Mouse (Mus musculus): ENCODE results near the gene Magoh.
A peak's percentile ranks its signal among the peaks of the same experiment; 100 is the strongest.

Gene Magoh

DNA sequence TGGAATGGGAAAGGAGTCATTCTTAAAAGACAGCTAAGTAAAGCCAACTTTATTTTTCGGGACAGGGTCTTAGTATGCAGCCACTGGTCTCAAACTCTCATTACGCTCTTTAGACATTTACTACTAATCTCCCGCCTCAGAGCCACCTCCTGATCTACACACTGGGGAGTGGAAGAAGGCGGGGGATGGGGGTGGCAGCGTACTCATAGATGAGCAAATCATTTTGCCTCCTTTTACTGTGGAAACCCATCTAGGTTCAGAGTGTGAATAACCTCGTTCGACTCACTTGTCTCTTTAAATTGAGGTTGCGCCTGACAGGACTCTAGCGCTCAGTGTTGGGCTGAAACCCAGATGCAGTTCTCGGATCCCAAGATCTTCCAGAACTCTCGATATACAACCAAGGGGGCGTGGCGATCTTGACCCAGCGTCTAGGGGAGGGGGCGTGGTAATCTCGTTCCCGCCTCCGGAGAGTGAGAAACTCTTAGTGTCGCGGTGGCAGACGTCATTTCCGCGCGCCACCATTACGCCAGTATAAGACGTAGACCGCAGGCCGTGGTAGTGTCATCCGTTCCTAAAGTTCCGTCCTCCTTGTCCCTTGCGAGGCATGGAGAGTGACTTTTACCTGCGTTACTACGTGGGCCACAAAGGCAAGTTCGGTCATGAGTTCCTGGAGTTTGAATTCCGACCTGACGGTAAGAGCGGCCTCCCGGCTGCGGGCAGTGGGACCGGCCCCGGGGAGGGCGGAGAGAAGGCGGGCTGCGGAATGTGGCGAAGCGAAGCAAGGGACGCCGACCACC is at the start of gene Magoh:
Magoh (plus strand) TSS at position 502 of the 797 bp plus-strand sequence.
- DNase-seq (ENCODE audit: extremely low read depth, low read depth), result peak; percentile 87

DNA sequence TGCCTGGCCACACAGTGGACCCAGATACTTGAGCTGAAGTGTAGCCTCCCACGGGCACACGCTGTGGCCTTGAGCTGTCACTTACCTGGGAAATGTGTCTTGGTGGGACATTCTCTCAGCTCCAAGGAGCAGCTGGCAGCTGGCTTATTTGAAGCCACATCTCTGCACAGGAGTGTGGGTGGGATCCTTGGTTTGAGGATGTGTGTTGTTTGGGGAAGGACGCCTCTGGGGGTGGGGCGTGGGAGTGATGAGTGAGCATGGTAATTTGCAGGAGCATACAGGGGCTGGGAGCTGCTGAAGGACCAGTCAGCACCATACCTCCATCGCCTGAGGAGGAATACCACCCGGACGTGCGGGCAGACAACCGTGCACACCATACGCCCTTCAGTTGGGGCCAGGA is 49.4 kb upstream of the Magoh start:
- no peak for DNase-seq (ENCODE audit: extremely low read depth, low read depth)

DNA sequence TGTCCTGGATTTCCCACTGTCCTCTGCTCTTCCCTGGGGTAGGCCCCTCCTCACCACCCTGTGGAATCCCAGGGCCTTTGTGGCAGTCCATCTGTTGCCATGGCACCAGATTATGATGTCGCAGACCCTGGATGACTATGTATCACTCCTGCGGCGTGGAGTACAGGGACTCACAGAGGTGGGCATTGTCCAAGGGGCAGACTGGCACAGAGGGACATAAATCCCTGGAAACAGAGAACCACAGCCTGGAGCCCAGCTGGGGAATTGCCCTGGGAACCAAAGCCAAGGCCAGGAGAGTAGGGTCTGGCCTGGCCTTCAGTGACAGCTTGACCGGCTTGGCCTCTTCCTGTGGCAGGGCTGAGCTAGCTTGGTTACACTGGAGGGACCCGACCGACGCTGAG is 48.7 kb upstream of the Magoh start:
- no peak for DNase-seq (ENCODE audit: extremely low read depth, low read depth)

GRCm38 (mm10) chr4:107831678-107832077 is 47.9 kb upstream of the Magoh start:
- DNase-seq (ENCODE audit: extremely low read depth, low read depth), result no peak

- no peak for DNase-seq (ENCODE audit: extremely low read depth, low read depth)
These were observed 46.0 kb upstream of the Magoh start for GRCm38 (mm10) chr4:107833525-107833924.

DNA sequence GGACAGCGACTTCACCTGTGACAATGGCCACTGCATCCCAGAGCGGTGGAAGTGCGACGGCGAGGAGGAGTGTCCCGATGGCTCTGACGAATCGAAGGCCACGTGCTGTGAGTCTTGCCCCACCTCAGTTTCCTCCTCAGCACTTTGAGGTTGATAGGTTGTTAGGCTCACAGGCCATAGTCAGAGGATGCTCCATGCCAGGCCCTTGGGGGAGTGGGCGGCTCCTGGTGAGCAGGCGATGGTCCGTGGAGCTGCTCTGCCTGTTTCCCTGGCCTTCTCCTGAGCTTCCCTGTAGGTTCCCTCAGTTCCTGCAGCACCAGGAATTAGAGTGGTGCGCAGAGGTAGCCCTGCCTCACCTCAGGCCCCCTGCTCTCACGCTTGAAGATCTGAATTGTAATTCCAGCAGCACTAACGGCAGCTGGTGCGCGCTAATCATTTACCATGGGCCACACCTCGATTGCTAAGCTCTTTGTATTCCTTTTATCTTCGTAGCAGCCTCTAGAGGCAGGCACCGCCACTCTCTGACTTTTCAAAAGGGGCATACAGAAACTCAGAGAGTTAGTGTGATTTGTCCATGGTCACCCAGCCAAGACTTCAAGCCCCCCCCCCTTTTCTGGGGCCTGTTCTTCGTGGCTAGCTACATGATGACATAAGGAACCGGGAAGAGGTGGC is 44.8 kb upstream of the Magoh start:
- no peak for DNase-seq (ENCODE audit: extremely low read depth, low read depth)

GRCm38 (mm10) chr4:107835508-107835909 is 44.0 kb upstream of the Magoh start:
- DNase-seq (ENCODE audit: extremely low read depth, low read depth), result no peak

DNA sequence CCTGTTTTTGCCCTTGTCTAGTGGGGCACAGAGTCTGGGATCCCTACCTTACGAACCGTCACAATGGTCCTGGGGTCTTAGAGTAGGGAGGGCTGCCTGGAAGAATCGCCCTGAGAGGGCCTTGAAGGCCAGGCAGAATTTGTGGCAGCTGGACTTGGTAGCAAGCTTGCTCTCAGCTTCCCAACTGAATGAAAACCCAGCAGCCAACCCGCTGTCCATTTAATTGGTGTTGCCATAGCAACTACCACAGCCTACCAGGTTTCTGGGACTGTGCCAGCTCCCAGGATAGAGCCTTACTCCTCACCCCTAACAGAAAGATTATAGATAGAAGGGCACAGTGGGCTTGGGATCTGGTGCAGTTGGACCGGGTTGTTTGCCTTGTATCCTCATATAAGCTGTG is 42.8 kb upstream of the Magoh start:
- DNase-seq (ENCODE audit: extremely low read depth, low read depth), result no peak

GRCm38 (mm10) chr4:107837910-107838309 is 41.6 kb upstream of the Magoh start:
- no peak for DNase-seq (ENCODE audit: extremely low read depth, low read depth)

DNA sequence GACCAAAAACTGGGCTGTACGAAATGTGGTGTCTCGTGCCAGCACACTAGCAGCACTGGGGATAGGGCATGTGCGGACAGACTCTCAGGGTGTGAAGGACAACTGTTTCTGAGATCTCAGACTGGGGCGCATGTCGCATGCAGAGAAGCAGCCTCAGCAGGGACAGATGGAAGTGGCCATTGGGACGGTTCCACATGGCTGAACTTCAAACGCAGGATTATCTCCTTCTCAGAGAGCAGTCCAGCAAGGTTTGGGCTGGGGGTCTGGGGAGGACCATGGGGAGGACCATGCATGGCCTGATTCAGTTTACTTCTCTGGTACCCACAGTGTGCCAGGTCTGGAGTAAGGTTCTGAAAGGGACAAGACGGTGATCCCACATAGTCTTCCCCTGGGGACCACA is 35.9 kb upstream of the Magoh start:
- no peak for DNase-seq (ENCODE audit: extremely low read depth, low read depth)

GRCm38 (mm10) chr4:107844971-107845370 is 34.6 kb upstream of the Magoh start:
- DNase-seq (ENCODE audit: extremely low read depth, low read depth), result peak; percentile 5

DNA sequence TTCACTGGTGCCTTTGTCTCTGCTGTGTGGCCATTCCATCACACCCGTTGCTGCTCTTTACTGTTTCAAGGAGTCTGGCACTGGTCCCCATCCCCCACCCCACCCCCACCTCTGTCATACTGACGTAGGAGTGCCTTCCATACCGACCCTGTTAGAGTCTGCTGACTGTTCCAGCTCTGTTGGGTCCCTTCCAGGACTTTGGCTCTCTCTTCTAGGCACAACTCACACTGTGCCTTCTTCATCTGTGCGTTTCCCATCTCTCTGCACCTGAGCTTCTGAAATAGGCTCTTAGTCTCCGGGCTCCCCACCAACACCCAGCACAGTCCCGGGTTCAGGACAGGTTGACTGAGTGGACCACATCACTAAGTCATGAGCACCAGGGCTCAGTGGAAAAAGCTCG is 32.8 kb upstream of the Magoh start:
- no peak for DNase-seq (ENCODE audit: extremely low read depth, low read depth)

GRCm38 (mm10) chr4:107848546-107848945 is 31.0 kb upstream of the Magoh start:
- no peak for DNase-seq (ENCODE audit: extremely low read depth, low read depth)

DNA sequence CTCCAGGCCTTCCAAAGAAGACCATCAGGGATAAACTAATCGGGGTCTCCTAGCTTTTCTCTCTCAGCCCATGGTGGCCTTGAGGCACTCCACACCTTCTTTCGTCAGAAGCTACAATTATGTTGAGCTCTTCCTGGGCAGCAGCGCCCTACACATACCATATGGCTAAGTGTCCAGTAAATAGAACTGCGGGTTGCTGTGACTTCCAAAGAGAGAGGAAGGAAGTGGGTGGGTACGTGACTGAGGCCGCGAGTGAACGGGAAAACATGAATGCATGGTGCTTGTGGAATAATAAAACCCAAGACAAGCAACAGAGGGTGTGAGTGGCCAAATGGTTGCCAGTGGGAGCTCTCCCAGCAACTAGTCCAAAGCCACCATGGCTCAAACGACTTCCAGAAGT is 29.9 kb upstream of the Magoh start:
- DNase-seq (ENCODE audit: extremely low read depth, low read depth), result no peak

GRCm38 (mm10) chr4:107850091-107850490 is 29.5 kb upstream of the Magoh start:
- DNase-seq (ENCODE audit: extremely low read depth, low read depth), result no peak

DNA sequence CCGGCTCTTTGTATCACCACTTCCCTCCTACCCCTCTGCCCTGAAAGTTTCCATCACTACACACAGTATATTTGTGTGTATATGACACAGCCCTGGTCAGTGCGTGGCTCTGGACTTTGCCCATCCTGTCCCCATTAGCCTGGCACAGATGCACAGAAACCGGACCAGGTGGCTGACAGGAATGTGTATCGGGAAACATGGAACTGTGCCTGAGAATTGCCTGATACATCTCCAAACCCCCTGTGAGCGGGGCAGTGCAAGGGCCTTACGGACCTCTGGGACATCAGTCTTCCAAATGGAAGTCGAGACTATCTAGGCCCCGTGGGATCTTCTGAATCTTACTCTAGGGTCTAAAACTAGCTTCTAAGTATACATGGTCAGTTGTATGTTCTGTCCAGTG is 26.2 kb upstream of the Magoh start:
- DNase-seq (ENCODE audit: extremely low read depth, low read depth), result no peak

GRCm38 (mm10) chr4:107853836-107854235 is 25.7 kb upstream of the Magoh start:
- DNase-seq (ENCODE audit: extremely low read depth, low read depth), result no peak

- DNase-seq (ENCODE audit: extremely low read depth, low read depth), result no peak
These were observed 22.4 kb upstream of the Magoh start for GRCm38 (mm10) chr4:107856958-107857686.

GRCm38 (mm10) chr4:107858995-107859394 is 20.6 kb upstream of the Magoh start:
- DNase-seq (ENCODE audit: extremely low read depth, low read depth), result no peak

- no peak for DNase-seq (ENCODE audit: extremely low read depth, low read depth)
These were observed 14.7 kb upstream of the Magoh start for GRCm38 (mm10) chr4:107864866-107865265.

DNA sequence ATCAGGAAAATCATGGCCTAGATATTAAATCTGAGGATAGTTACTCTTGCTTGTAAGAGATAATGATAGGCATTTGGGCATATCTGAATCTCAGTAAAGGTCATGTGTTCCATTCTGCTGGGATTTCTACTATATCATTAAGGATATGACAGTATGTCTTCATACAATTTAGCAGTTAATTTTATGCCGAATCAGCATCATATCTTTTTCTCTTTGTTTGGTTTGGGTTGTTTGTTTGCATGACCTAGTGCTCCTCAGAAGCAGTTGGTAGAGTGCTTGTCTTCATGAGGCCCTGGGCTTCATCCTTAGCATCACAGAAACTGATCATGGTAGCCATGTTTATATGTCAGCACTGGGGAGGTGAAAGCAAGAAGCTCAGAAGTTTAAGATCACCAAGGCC is 2.1 kb downstream of the Magoh start:
- DNase-seq (ENCODE audit: extremely low read depth, low read depth), result no peak

DNA sequence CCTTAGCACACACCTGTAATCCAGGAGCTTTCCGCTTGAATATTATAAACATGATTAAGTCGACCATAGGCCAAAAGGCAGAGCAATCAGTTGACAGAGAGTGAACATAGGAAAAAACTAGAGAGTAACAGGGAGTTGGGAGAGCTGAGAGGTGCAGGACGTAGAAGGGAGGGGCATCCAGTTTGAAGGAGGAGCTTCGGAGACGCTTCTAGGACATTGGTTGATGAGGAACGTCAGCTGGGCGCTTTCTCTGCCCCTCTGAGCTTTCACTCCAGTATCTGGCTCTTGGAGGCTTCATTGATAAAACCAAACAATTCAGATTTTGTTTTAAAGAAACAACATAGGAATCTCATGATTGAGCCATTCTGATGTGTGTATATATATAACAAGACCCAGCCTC is 6.8 kb downstream of the Magoh start:
- no peak for DNase-seq (ENCODE audit: extremely low read depth, low read depth)

Measured in MEL-GATA-1-ER (cell line).